Mouse (Mus musculus) gastrocnemius, adult 18-20 months (tissue): ENCODE data around the gene Gm21964. TPM values are rescaled to one million over a fixed set of nuclear protein-coding genes. Genes with fewer than 3 reads are reported as not detected.

ENCODE experiments used
- DNase-seq: peaks from one replicate; pipeline ENCODE4 v3.0.0; 2021; ENCODE audit warnings: low spot score
- long read RNA-seq, 2 experiments: library from polyadenylated mRNA; stranded (forward); transcript quantifications; one replicate each; pipeline ENCODE4 v2.0.0; 2021
- total RNA-seq, 2 experiments: library from RNA; stranded (reverse); gene quantifications; 2 replicates each; pipeline ENCODE4 v1.2.3; 2021

Gm21964 gene
- not detected for total RNA-seq
- long read RNA-seq, experiment 1: 0 reads
- long read RNA-seq, experiment 2: 0 reads

GRCm38 (mm10) chr8:110100907-110101306 lies at the start of gene Gm21964:
Gene Gm21964 (plus strand): TSS chr8:110101207.
- DNase-seq: no peak

- DNase-seq: no peak
Observed at GRCm38 (mm10) chr8:110051208-110051607, 49.8 kb upstream of the Gm21964 start.

GRCm38 (mm10) chr8:110058207-110058606 lies 42.8 kb upstream of the Gm21964 start:
- no peak for DNase-seq

GRCm38 (mm10) chr8:110064161-110064560 lies 36.8 kb upstream of the Gm21964 start:
- no peak for DNase-seq

GRCm38 (mm10) chr8:110064606-110065365 lies 36.2 kb upstream of the Gm21964 start:
- DNase-seq: no peak

- no peak for DNase-seq
Observed at GRCm38 (mm10) chr8:110065676-110066075, 35.3 kb upstream of the Gm21964 start.

GRCm38 (mm10) chr8:110069706-110070105 lies 31.3 kb upstream of the Gm21964 start:
- no peak for DNase-seq

- DNase-seq: peak; percentile 20
Observed at GRCm38 (mm10) chr8:110071600-110071999, 29.4 kb upstream of the Gm21964 start.

GRCm38 (mm10) chr8:110074496-110074895 lies 26.5 kb upstream of the Gm21964 start:
- no peak for DNase-seq

- DNase-seq: peak; percentile 55
Observed at GRCm38 (mm10) chr8:110079282-110080221, 21.5 kb upstream of the Gm21964 start, which contains the start of gene Zfp612. Gene Zfp612 (plus strand): TSS chr8:110079746.

- DNase-seq: no peak
Observed at GRCm38 (mm10) chr8:110082416-110083105, 18.4 kb upstream of the Gm21964 start.

GRCm38 (mm10) chr8:110091869-110092268 lies 9.1 kb upstream of the Gm21964 start:
- peak; percentile 16 for DNase-seq

- no peak for DNase-seq
Observed at GRCm38 (mm10) chr8:110101676-110102075, 669 bp downstream of the Gm21964 start.

- no peak for DNase-seq
Observed at GRCm38 (mm10) chr8:110102653-110103052, 1.6 kb downstream of the Gm21964 start, which contains the start of gene Gm17720. Gene Gm17720 (minus strand): TSS chr8:110102753.

- no peak for DNase-seq
Observed at GRCm38 (mm10) chr8:110119715-110120114, 18.7 kb downstream of the Gm21964 start.

GRCm38 (mm10) chr8:110130537-110130936 lies 29.5 kb downstream of the Gm21964 start:
- DNase-seq: peak; percentile 61

- no peak for DNase-seq
Observed at GRCm38 (mm10) chr8:110134236-110134635, 33.2 kb downstream of the Gm21964 start.

GRCm38 (mm10) chr8:110135515-110135914 lies 34.5 kb downstream of the Gm21964 start:
- peak; percentile 9 for DNase-seq

GRCm38 (mm10) chr8:110140156-110140555 lies 39.1 kb downstream of the Gm21964 start:
- DNase-seq: no peak

- no peak for DNase-seq
Observed at GRCm38 (mm10) chr8:110140770-110141169, 39.8 kb downstream of the Gm21964 start.

- peak; percentile 26 for DNase-seq
Observed at GRCm38 (mm10) chr8:110145538-110145937, 44.5 kb downstream of the Gm21964 start.
